Mouse (Mus musculus): ENCODE data around the gene Sys1. TPM values are rescaled to one million over a fixed set of nuclear protein-coding genes. Genes with fewer than 3 reads are reported as not detected.
A peak's percentile ranks its signal among the peaks of the same experiment; 100 is the strongest.

Sys1 gene
- 49.1 and 52.8 TPM in 2 replicates for polyA plus RNA-seq (2014; fragmentation: Nextera tagmentation; extraction: Ambion mirVana)

DNA sequence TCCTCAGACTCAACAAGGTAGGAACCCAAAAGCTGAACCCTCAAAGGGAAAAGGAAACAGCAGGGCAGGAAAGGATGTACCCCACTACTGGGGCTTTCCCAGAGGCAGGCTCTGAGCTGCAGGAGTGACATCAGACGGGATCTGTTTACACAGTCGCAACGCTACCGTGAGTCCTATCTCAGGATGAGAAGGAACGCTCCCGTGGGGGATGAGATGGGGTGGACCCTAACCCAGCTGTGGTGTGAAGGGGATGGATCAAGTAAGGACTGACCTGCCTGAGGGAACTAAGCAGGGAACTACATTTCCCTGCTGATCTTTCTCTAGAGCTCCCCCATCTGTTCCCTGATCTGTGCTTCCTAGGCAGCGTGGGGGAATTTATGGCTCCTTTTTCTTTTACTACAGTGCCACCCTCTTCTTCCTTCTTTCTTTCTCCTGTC lies at the start of gene Sys1:
TSS of gene Sys1 (plus strand) at position 101 of the 437 bp plus-strand sequence.
- 4% methylated on average over 7 of the region's 7 CpGs for WGBS
- Histone ChIP-seq H3K4me2 (peak within 1 kb of the TSS; percentile 32), H3K9ac (ENCODE audit: low read depth, low read length) (no peak within 1 kb of the TSS), H3K4me1 (replicated peaks; ENCODE audit: control insufficient read depth, insufficient read depth, low read length) (peaks cover 11% of the 10 kb centered on the region; the same call in 1 of the 2 replicates), H3K27ac (ENCODE audit: low read depth, low read length) (peak within 1 kb of the TSS; percentile 59), H3K4me3 (ENCODE audit: low read depth, low read length) (no peak within 1 kb of the TSS), H3K27me3 (replicated peaks; ENCODE audit: control insufficient read depth, insufficient read depth, low read length) (no peaks in the 10 kb centered on the region; the same call in 1 of the 2 replicates), H3K36me3 (ENCODE audit: control insufficient read depth, insufficient read depth, low read length) (no peaks in the 10 kb centered on the region), H3K9me3 (ENCODE audit: control insufficient read depth, low read length) (no peaks in the 10 kb centered on the region)
- DNase-seq (ENCODE audit: low spot score) (no peak), ATAC-seq (replicated peaks; ENCODE audit: low FRiP score) (no peak)

DNA sequence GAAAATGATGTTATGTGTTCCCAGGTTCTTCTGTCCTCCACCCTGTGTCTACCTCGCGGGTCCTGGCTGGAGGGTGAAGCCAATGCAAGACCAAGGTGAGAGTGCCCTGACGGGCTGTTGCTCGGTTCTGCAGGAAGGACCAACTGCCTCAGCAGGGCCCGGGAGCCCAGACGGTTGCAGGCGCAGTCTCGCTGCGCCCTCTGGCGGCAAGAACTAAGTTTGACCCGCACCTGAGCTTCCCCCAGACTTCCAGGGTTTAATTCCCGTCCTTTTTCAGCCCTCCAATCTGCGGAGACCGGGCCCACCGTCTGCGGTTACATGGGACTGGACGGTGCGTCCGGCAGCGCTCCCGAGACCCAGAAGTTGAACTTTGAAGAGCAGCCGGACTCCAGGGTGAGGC lies 49.1 kb upstream of the Sys1 start:
- Histone ChIP-seq H3K36me3 (ENCODE audit: control insufficient read depth, insufficient read depth, low read length) (no peaks in the 10 kb centered on the region), H3K4me1 (replicated peaks; ENCODE audit: control insufficient read depth, insufficient read depth, low read length) (peaks cover 2% of the 10 kb centered on the region; the same call in 1 of the 2 replicates), H3K27ac (ENCODE audit: low read depth, low read length) (no peak overlapping the region), H3K9ac (ENCODE audit: low read depth, low read length) (no peak overlapping the region), H3K4me2 (peak overlapping the region; percentile 32; the same call in 1 of the 2 replicates), H3K4me3 (ENCODE audit: low read depth, low read length) (no peak overlapping the region), H3K27me3 (replicated peaks; ENCODE audit: control insufficient read depth, insufficient read depth, low read length) (peaks cover 79% of the 10 kb centered on the region), H3K9me3 (ENCODE audit: control insufficient read depth, low read length) (no peaks in the 10 kb centered on the region)
- DNase-seq (ENCODE audit: low spot score) (no peak), ATAC-seq (replicated peaks; ENCODE audit: low FRiP score) (0 out of 2 replicates have a peak, but pooled peaks have one; percentile 15)
- WGBS: 1% methylated on average over 22 of the region's 22 CpGs

DNA sequence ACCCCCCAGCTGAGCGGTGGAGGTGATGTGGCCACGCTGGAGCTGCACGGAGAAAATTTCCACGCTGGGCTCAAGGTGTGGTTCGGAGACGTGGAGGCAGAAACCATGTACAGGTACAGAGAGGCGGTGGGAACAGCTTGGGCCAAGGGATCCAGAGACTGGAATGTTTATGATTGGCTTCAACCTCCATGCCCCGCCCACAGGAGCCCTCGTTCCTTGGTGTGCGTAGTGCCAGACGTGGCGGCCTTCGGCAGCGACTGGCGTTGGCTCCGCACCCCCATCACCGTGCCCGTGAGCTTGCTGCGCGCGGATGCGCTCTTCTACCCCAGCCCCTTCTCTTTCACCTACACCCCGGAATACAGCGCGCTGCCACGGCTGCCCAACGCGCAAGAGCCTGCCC lies 42.6 kb upstream of the Sys1 start:
- ATAC-seq (replicated peaks; ENCODE audit: low FRiP score) (no peak), DNase-seq (ENCODE audit: low spot score) (no peak)
- Histone ChIP-seq H3K27ac (ENCODE audit: low read depth, low read length) (no peak overlapping the region), H3K27me3 (replicated peaks; ENCODE audit: control insufficient read depth, insufficient read depth, low read length) (peaks cover 29% of the 10 kb centered on the region), H3K36me3 (ENCODE audit: control insufficient read depth, insufficient read depth, low read length) (no peaks in the 10 kb centered on the region), H3K4me3 (ENCODE audit: low read depth, low read length) (peak overlapping the region; percentile 21; the same call in 1 of the 2 replicates), H3K4me1 (replicated peaks; ENCODE audit: control insufficient read depth, insufficient read depth, low read length) (no peaks in the 10 kb centered on the region), H3K9ac (ENCODE audit: low read depth, low read length) (no peak overlapping the region), H3K4me2 (peak overlapping the region; percentile 44; the same call in 1 of the 2 replicates), H3K9me3 (ENCODE audit: control insufficient read depth, low read length) (no peaks in the 10 kb centered on the region)
- 25% methylated on average over 28 of the region's 28 CpGs for WGBS

DNA sequence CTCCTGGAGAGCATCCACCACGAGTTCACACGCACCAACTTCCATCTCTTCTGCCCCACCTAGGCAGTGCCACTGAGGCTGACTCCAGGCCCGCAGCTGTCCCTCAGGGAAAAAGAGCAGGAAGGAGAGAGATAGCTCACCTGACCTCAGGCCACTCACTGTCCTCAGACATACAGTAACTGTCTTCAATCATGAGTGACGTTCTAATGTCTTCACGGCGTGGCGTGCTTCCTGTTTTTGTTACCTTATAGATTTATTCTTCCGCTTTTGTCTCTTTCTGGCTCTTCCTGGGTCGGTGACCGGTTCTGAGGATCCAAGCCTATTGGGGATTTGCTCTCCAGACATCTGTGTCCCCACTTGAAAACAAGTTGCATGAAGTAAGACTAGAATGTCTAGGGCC lies 42.2 kb upstream of the Sys1 start:
- ATAC-seq (replicated peaks; ENCODE audit: low FRiP score) (no peak), DNase-seq (ENCODE audit: low spot score) (no peak)
- Histone ChIP-seq H3K36me3 (ENCODE audit: control insufficient read depth, insufficient read depth, low read length) (no peaks in the 10 kb centered on the region), H3K4me1 (replicated peaks; ENCODE audit: control insufficient read depth, insufficient read depth, low read length) (no peaks in the 10 kb centered on the region), H3K4me2 (peak overlapping the region; percentile 44; the same call in 1 of the 2 replicates), H3K4me3 (ENCODE audit: low read depth, low read length) (peak overlapping the region; percentile 21; the same call in 1 of the 2 replicates), H3K9me3 (ENCODE audit: control insufficient read depth, low read length) (no peaks in the 10 kb centered on the region), H3K27me3 (replicated peaks; ENCODE audit: control insufficient read depth, insufficient read depth, low read length) (peaks cover 25% of the 10 kb centered on the region), H3K9ac (ENCODE audit: low read depth, low read length) (no peak overlapping the region), H3K27ac (ENCODE audit: low read depth, low read length) (no peak overlapping the region)
- 57% methylated on average over 10 of the region's 10 CpGs for WGBS

DNA sequence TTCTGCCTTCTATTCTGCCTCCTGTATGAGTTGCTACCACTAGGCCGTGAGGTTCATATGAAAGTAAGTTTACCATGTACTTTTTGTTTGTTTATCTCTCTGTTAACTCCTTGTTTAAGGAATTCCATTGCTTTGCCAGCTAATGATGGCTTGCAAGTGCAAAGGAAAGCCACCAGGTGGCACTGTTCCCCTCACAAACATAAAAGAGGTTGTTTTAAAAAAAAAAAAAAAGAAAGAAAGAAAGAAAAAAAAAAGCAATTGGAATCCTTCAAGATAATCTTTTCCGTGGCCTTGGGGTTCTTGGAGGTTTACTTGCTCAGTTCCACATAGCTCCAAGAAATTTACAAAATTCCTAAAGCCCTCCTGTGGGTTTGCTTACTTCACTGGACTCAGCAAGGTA lies 39.6 kb upstream of the Sys1 start:
- DNase-seq (ENCODE audit: low spot score): no peak

DNA sequence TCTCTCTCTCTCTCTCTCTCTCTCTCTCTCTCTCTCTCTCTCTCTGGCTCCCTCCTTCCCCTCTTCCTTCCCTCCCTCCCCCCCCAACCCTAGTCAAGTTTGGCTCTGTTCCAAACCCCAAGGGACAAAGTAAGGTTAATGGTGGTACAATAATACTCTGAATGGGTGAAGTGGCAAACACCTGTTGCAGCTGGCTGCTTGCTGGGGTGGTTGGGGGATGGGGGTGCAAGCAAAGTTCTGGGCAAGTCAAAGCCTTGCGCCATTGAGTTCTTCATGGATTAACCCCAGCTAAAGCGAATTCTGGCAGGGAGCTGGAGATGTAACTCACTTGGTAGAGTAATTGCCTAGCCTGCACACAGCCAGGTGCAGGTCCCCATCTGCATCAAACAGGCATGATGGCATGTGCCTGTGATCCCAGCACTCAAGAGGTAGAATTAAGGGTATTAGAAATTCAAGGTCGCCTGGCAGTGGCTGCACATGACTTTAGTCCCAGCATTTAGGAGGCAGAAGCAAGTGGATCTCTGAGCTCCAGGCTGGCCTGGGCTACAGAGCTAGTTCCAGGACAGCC lies 38.4 kb upstream of the Sys1 start:
- H3K27ac ChIP-seq (ENCODE audit: low read depth, low read length): no peak overlapping the region
- peaks cover 14% of the 10 kb centered on the region for H3K27me3 ChIP-seq (replicated peaks; ENCODE audit: control insufficient read depth, insufficient read depth, low read length)
- H3K4me2 ChIP-seq: no peak overlapping the region
- WGBS: 30% methylated on average over 3 of the region's 3 CpGs
- no peak overlapping the region for H3K4me3 ChIP-seq (ENCODE audit: low read depth, low read length)
- H3K9me3 ChIP-seq (ENCODE audit: control insufficient read depth, low read length): no peaks in the 10 kb centered on the region
- ATAC-seq (replicated peaks; ENCODE audit: low FRiP score) (no peak), DNase-seq (ENCODE audit: low spot score) (no peak)
- H3K36me3 ChIP-seq (ENCODE audit: control insufficient read depth, insufficient read depth, low read length): no peaks in the 10 kb centered on the region
- H3K9ac ChIP-seq (ENCODE audit: low read depth, low read length): no peak overlapping the region
- no peaks in the 10 kb centered on the region for H3K4me1 ChIP-seq (replicated peaks; ENCODE audit: control insufficient read depth, insufficient read depth, low read length)

More for the DNA sequence above, 39.6 kb upstream of the Sys1 start:
- 1% methylated on average over 2 of the region's 2 CpGs for whole genome bisulfite sequencing
- H3K4me2 ChIP-seq: no peak overlapping the region
- no peak overlapping the region for H3K9ac ChIP-seq (ENCODE audit: low read depth, low read length)
- no peaks in the 10 kb centered on the region for H3K4me1 ChIP-seq (replicated peaks; ENCODE audit: control insufficient read depth, insufficient read depth, low read length)
- no peak overlapping the region for H3K27ac ChIP-seq (ENCODE audit: low read depth, low read length)
- H3K36me3 ChIP-seq (ENCODE audit: control insufficient read depth, insufficient read depth, low read length): no peaks in the 10 kb centered on the region
- H3K4me3 ChIP-seq (ENCODE audit: low read depth, low read length): no peak overlapping the region
- no peak for ATAC-seq (replicated peaks; ENCODE audit: low FRiP score)
- H3K9me3 ChIP-seq (ENCODE audit: control insufficient read depth, low read length): no peaks in the 10 kb centered on the region
- H3K27me3 ChIP-seq (replicated peaks; ENCODE audit: control insufficient read depth, insufficient read depth, low read length): peaks cover 14% of the 10 kb centered on the region

DNA sequence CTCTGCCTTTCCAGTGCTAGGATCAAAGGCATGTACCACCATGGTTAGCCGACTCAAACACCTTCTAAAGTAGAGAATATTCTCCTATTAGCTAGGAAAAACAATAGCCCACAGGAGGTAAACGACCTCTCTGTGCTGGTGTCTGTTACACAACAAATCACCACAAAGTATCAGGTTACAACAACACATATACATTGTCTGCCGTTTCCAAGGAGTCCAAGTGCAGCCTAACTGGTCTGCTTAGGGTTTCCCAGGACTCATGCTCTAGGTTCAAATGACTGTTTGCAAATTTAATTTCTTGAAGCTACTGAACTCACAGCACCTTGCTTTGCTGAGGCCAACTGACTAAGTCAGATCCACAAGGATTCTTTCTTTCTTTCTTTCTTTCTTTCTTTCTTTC lies 37.3 kb upstream of the Sys1 start:
- H3K4me3 ChIP-seq (ENCODE audit: low read depth, low read length): no peak overlapping the region
- H3K36me3 ChIP-seq (ENCODE audit: control insufficient read depth, insufficient read depth, low read length): peaks cover 9% of the 10 kb centered on the region; the same call in 1 of the 2 replicates
- H3K4me2 ChIP-seq: no peak overlapping the region
- no peak for ATAC-seq (replicated peaks; ENCODE audit: low FRiP score)
- H3K4me1 ChIP-seq (replicated peaks; ENCODE audit: control insufficient read depth, insufficient read depth, low read length): no peaks in the 10 kb centered on the region
- no peak overlapping the region for H3K9ac ChIP-seq (ENCODE audit: low read depth, low read length)
- peaks cover 5% of the 10 kb centered on the region for H3K27me3 ChIP-seq (replicated peaks; ENCODE audit: control insufficient read depth, insufficient read depth, low read length)
- no peak for DNase-seq (ENCODE audit: low spot score)
- H3K27ac ChIP-seq (ENCODE audit: low read depth, low read length): no peak overlapping the region
- WGBS: 13% methylated on average over 3 of the region's 3 CpGs
- no peaks in the 10 kb centered on the region for H3K9me3 ChIP-seq (ENCODE audit: control insufficient read depth, low read length)

DNA sequence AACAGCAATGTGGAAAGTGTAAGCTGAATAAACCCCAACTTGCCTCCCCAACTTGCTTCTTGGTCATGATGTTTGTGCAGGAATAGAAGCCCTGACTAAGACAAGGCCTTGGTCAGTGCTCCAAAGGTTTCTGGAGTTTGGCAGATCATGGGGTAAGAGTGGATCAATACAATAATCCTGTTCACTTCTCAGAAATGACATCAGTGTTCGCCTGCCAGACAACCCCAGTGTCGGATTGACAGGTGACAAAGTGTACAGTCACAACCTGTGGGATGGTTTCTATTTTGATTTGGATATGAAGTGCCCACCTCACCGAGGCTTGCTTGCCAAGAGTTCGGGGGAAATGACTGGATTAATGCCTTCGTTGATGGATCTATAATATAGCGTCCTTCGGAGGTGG lies 35.5 kb upstream of the Sys1 start:
- H3K4me1 ChIP-seq (replicated peaks; ENCODE audit: control insufficient read depth, insufficient read depth, low read length): peaks cover under 1% of the 10 kb centered on the region; the same call in 1 of the 2 replicates
- no peak overlapping the region for H3K4me3 ChIP-seq (ENCODE audit: low read depth, low read length)
- no peak overlapping the region for H3K9ac ChIP-seq (ENCODE audit: low read depth, low read length)
- H3K9me3 ChIP-seq (ENCODE audit: control insufficient read depth, low read length): no peaks in the 10 kb centered on the region
- H3K4me2 ChIP-seq: no peak overlapping the region
- peaks cover 9% of the 10 kb centered on the region; the same call in 1 of the 2 replicates for H3K36me3 ChIP-seq (ENCODE audit: control insufficient read depth, insufficient read depth, low read length)
- DNase-seq (ENCODE audit: low spot score): no peak
- ATAC-seq (replicated peaks; ENCODE audit: low FRiP score): no peak
- WGBS: 85% methylated on average over 7 of the region's 7 CpGs
- no peaks in the 10 kb centered on the region; the same call in 1 of the 2 replicates for H3K27me3 ChIP-seq (replicated peaks; ENCODE audit: control insufficient read depth, insufficient read depth, low read length)
- H3K27ac ChIP-seq (ENCODE audit: low read depth, low read length): no peak overlapping the region

DNA sequence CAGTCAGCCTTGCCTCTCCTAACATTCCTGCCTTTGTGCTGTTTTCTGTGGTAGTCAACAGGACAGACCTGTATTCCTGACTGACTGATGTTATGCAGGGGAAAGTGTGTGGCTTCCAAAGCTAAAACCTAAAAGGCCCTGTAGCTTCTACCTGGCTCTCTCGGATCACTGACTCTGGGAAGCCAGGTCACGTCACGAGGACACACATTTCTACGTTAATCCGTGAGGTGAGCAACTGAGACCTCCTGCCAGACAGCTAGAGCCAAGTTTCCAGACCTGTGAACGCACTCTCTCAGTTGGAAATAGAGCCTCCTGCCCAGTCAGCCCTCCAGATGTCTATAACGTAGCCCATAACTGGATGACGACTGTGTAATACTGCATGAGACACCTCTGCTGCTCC lies 34.8 kb upstream of the Sys1 start:
- Histone ChIP-seq H3K27ac (ENCODE audit: low read depth, low read length) (no peak overlapping the region), H3K9ac (ENCODE audit: low read depth, low read length) (no peak overlapping the region), H3K4me1 (replicated peaks; ENCODE audit: control insufficient read depth, insufficient read depth, low read length) (peaks cover 3% of the 10 kb centered on the region; the same call in 1 of the 2 replicates), H3K27me3 (replicated peaks; ENCODE audit: control insufficient read depth, insufficient read depth, low read length) (no peaks in the 10 kb centered on the region; the same call in 1 of the 2 replicates), H3K36me3 (ENCODE audit: control insufficient read depth, insufficient read depth, low read length) (peaks cover 9% of the 10 kb centered on the region; the same call in 1 of the 2 replicates), H3K9me3 (ENCODE audit: control insufficient read depth, low read length) (no peaks in the 10 kb centered on the region), H3K4me3 (ENCODE audit: low read depth, low read length) (no peak overlapping the region), H3K4me2 (no peak overlapping the region)
- no peak for ATAC-seq (replicated peaks; ENCODE audit: low FRiP score)
- 80% methylated on average over 8 of the region's 8 CpGs for WGBS
- DNase-seq (ENCODE audit: low spot score): no peak

All from liver, embryonic 11.5 days (tissue).